Mouse (Mus musculus): ENCODE measurements around the gene Cnst. TPM values are rescaled to one million over a fixed set of nuclear protein-coding genes. Genes with fewer than 3 reads are reported as not detected.

Gene Cnst
- total RNA-seq, 2 experiments from 2014 or later = 25.2 to 26.6 TPM

DNA sequence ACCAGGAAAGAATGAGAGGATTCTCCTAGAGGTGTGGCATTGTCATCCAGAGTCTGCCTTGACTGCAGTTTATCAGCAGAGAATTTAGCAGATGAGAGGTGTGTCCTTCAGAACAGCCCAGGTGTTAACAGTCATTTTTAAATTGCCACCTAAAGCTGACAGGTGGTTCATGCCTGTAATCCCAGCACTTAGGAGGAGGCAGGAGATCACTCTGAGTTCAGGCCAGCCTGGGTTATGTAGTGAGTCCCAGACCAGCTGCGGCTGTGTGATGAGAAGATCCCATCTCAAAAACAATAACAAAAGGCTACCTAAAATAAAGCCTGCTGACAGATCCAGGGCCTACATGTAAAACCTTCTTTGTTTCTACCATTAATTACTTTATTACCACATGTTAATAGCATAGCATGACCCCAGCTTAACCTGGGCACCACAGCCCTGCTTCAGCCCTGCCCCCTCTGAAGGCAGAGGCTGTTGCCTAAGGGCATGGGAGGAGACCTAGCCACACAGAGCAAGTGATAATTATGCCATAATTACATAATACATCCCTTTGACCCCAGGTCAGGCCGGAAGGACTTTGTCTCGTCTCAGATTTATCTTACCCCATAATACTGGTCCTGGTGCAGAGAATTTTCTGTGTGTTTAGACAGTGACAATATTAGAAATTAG lies 40.4 kb downstream of the Cnst start:
- no peak for DNase-seq
- intact Hi-C loops (cut with DNase I) = no loop called here

DNA sequence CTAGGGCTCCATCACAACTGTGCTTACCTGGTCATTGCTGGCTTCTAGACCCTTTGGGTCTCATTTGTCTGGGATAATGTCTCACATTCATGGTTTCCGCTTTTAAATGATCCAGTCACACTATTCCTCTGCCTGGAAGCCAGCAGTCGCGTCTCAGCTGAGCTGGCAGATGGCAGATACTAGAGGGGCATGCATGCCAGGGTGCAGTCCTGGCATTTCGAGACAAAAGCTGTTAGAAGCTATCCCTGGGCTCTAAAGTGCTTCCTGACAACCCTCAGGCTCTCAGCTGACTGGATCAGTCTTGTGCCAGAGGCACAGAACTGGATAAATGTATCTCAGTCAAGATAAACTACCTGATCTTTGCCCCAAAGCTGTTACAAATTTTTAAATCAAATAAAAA lies 42.1 kb downstream of the Cnst start:
- DNase-seq = no peak
- intact Hi-C loops (cut with DNase I) = loop anchor here (2.0 kb wide), 1 partner anchor 31 kb away; no protein-coding TSS in a partner anchor

DNA sequence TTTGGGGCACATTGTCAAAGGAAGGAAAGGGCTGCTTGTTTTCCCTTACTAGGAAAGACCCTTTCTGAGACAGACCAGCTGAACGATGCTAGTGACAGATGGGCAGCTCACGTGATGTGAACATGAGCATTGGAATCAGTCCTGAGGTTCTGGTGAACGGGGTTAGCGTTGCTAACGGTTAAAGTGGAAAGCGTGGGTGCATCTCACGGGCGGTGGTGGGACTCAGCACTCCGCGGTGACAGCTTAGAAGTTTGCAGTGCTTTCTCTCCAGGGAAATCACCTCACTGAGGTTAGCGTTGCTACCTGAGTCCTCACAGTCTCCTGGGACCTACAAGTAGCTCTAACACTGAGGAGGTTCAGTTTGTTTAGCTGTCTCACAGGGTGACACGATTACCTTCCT lies 45.5 kb downstream of the Cnst start:
- DNase-seq = no peak
- intact Hi-C loops (cut with DNase I) = loop anchor here (5.0 kb wide), 1 partner anchor 44 kb away; the partner anchor contains the start of genes Cnst and Tfb2m

DNA sequence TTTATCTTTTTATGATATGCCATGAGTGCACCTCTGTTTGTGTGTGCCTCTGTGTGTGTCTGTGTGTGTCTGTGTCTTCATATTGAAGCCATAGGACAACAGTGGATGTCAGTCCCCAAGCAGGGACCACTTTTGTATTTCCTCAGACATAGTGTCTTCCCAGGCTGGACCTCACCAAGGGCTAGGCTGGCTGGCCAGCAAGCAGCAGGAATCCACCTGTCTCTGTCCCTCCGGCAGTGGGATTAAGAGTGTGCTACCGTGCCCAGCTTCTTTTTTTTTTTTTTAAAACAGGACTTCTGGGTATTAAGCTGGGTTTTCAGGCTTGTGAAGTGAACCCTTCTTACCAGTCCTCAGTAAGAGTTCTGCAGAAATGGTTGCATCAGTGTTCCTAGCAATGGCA lies 46.0 kb downstream of the Cnst start:
- intact Hi-C loops (cut with DNase I) = loop anchor here (5.0 kb wide), 1 partner anchor 45 kb away; the partner anchor contains the start of genes Cnst and Tfb2m
- no peak for DNase-seq

DNA sequence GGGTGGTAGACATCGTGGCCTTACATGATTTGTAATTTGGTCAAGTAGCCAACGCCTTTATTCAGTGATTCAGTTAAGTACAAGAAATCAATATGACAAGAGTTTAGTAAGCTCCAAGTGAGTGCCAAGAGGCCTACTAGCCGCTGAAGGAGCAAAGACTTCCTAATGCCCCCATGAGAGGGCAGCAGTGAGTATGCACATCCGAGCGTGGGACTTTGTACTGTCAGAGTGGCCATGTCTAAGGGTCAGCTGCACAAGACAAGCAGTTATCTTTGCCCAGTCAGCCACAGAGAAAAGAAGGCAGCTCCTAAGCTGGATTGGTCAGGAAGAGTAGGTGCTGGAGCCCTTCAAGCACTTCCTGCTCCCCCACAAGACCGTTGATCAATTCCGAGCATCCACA lies 46.8 kb downstream of the Cnst start:
- no peak for DNase-seq
- intact Hi-C loops (cut with DNase I) = loop anchor here (5.0 kb wide), 1 partner anchor 46 kb away; the partner anchor contains the start of genes Cnst and Tfb2m

DNA sequence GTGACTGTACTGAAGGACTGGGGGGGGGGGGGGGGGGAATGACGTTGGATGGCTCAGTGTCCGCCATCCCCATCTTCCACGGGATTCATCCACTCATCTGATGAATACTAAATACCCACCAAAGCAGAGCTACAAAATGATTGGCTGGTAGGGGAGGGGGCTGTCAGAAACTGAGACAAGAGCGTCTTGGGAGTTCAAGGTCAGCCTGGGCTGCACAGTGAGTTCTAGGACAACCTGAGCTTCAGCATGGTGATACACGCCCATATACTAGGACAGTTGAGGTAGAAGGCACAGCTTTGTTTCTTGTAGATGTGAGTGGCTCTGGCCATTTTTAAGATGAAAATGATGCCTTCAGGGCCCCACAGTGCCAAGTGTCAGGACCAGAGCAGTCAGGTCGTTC lies 52.2 kb downstream of the Cnst start:
- intact Hi-C loops (cut with DNase I) = no loop called here
- no peak for DNase-seq

DNA sequence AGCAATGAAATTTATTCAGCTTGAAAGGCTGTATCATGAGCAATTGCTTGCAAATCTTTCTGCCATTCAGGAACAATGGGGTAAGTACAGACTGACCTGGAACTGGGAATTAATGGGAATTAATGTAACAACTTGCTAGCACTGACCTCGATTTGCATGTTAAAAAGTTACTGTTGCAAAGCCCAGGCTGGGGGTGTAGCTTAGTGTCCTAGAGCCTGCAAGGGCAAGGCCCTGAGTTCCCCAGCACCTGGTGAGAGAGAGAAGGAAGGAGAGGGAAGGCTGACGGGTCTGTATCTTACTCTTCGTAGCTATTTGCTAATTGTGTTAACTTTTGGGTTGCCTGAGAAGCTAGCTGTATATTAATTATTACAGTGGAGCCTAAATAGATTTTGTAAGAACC lies 58.4 kb downstream of the Cnst start:
- no peak for DNase-seq
- intact Hi-C loops (cut with DNase I) = loop anchor here (5.0 kb wide), 1 partner anchor 52 kb away; no protein-coding TSS in a partner anchor

DNA sequence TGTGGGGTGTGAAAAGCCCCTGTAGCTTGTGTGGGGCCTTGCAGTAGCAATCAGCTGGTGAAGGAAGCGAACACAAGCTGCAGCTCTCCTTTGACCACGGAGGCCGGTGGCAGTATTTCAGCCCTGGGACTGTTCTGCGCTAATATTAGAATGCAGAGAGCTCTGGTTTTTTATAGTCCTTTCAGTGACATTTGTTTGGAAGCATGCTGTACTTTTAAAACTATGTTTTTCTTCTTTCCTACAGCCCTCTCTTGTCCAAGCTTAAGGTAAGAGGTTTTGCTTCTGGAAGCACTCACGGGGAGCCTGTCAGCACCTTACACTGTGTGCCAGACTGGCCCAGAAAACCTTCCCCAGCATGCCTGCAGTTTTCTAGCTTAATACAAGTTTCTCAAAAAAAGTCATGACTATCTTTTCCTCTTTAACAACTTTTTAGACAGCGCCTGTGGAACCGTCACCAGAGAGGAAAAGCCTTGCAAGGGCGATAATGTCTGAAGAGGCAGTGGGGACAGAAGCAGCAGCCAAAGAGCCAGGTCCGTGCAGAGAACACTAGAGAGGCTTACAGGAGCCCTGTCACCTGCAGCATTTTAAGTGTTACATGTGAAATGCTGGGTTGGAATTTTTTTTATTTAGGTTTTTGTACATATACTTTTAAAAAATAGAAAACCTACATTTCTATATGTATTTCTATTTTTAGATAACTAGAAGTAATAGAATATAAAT lies 60.0 kb downstream of the Cnst start:
- intact Hi-C loops (cut with DNase I) = no loop called here
- no peak for DNase-seq

DNA sequence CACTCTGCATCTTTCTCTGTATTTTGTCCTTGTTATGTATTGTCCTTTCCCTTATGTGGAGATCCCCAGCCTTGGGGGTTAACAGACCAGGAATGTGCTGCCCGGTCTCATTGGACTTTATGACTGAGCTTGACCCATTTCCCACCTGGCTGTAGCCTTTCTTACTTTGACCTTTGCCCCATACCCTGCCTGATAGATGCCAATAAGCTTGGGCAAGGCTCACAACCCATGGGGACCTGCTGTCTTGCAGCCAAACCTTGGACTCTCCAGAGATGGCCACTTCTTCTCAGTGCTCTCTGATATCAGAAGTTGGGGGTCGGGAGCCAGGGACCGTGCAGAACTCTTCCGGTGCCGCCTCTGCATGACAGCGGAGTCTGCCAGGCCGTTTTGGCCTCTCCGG lies 62.4 kb downstream of the Cnst start:
- intact Hi-C loops (cut with DNase I) = no loop called here
- no peak for DNase-seq

DNA sequence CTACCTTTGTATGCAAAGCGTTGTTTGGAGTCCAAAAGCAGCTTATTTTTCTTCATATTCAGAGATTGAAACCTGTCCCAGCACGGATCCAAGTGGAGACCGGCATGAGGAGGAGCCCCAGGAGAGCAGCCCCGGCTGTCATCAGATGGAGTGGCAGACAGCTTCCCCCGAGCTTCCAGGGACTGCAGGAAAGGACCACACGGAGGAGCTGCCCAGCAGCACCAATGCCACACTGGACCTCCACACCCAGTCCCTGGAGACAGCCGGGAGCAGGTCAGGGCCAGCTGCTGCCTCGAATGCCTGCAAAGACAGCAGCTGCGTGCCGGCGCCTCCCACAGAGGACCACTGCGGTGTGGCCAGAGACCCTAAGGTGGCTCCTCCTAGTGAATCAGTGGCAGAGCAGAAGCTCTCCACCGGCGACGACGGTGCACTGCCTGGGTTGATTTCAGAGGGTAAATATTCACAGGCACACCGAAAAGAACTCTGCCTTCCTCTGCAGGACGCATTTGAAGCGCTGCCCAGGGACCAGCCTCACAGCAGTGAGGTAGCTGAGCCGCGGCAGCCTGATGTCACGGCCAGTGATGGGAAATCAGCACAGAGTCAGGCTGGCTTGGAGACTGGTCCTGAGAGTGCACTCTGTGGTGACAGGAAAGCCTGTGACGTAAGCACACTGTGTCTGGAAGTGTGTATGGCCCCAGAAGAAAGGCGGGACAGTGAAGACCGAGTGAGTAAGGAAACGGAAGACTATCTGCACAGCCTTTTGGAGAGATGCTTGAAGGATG lies 63.7 kb downstream of the Cnst start:
- no peak for DNase-seq
- intact Hi-C loops (cut with DNase I) = no loop called here

DNA sequence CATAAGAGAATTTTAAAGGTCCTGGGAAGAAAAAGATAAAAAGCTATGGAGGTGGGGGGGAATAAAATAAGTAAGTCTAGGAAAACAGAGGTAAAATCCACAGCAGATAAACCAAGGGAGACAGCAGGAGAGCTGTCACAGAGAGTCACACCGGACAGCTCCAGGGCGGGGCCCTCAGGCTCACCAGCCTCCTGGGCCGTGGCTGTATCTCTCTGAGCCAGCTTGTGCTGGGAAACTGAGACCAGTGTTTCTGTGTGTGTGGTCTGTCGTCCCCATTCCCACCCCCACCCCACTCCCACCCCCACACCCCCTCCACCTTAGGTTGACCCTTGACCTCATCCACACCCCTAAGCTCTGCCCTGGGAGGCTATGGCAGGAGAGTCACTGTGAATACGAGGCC lies 65.0 kb downstream of the Cnst start:
- intact Hi-C loops (cut with DNase I) = no loop called here
- DNase-seq = no peak

DNA sequence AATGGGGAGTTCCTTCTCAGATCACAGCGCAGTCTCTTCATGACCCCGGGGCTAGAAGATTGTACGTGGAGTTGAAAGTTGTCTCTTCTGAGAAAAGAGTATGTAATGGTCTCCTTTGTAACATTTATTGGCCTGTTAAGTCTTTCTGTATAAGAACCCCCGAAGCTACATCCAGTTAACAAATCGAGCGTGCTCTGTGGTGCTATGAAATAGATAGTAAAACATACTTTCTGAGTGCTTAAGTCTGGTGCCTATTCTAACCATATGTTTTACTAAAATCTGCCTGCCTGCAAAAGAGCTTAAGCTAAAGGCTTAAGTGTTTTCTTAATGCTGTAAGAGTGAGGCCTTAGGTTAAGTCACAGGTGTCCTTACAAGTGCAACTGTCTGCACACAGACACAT lies 66.2 kb downstream of the Cnst start:
- intact Hi-C loops (cut with DNase I) = no loop called here

DNA sequence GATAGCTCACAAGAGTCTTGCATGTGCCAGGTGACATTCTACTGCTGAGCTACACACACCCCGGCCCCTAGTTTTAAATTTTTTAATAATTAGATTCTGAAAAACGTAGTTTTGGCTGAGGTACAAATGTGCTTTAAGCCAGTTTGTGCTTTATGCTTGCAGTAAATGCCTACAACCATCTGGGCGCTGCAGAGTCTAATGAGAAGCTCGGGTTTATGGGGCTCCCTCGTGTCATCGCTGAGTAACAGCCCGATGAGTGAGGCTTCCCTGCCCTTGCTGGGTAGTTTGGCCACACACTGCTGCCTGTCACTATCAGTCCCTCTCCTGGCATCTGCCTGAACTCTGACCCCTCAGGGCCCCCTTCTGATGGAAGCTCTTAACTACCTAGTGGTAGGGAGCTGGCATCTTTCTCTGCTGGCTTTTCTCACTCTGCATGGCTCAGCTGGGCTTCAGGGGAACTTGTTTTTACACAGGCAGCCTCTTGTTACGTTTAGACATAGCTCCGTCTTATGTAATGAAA lies 66.9 kb downstream of the Cnst start:
- intact Hi-C loops (cut with DNase I) = no loop called here
- no peak for DNase-seq

More for the DNA sequence above, 66.2 kb downstream of the Cnst start:
- DNase-seq = no peak

DNA sequence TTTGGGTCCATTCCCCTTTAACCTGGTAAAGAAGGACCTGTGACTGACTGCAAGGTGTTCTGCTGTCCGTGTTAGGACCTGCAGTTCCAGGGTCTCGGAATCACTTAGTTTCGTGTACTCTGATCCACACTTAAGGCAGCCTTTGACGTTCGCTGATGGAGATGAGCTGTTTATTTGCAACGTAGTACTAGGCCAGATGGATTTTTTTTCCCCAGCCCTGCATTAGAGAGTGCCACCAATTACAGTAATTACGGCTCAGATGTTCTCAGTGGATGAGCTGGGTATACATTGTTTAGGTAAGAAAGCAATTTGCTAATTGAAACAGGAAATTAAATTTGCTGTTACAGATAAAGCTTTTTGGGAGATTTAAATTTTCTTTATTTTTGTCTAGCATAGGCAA lies 71.3 kb downstream of the Cnst start:
- no peak for DNase-seq
- intact Hi-C loops (cut with DNase I) = no loop called here

DNA sequence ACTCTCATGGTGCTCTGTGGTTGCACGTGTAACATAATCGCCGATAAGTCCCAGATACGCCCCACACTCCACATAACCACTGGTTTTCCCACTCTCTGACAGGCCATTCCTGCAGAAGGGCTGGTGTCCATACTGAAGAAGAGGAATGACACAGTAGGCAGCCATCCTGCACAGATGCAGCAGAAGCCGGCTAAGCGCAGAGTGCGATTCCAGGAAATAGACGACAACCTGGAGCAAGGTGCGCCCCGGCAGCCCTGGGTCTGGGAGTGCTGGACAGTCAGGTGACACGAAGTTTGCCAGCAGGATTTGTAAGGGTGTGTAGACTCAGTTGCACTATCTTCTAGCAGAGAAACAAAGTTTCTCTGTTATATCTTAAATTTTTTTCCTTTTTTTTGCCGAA lies 76.5 kb downstream of the Cnst start:
- intact Hi-C loops (cut with DNase I) = loop anchor here (2.0 to 5.0 kb wide), 2 partner anchors 75 to 114 kb away; partner anchors contain the start of genes Cnst and Tfb2m
- no peak for DNase-seq

DNA sequence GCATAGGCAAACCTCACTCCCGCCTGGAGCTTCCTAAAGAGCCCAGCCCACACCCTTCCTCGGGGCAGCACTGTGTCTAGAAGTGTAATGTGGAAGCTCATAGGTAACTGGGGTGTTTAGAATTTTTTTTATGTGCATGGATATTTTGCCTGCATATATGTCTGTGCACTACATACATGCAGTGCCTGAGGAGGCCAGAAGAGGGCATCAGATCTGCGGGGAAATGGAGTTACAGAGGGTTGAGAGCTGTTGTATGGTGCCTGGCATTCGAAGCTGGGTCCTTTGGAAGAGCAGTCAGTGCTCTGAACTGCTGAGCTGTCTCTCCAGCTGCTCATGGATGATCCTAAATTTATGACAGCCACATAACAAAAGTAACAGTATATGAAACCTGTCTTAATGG lies 77.5 kb downstream of the Cnst start:
- DNase-seq = no peak
- intact Hi-C loops (cut with DNase I) = loop anchor here (2.0 to 5.0 kb wide), 2 partner anchors 76 to 115 kb away; partner anchors contain the start of genes Cnst and Tfb2m

DNA sequence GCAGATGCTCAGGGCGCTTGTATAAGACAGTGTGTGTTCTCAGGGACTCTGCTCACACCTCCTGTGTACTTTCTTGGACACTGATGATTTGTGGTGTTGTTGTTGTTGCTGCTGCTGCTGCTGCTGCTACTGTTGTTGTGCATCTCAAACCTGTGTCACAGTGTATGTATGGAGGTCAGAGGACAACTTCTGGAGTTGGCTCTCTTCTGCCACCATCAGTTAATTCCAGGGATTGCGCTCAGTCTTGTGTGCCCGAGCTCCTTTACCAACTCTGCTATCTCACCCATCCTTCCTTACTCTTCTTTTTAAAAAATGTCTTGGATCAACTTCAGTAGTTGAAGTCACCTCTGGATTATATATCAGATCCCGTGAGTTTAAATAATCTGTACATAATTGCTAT lies 78.2 kb downstream of the Cnst start:
- no peak for DNase-seq
- intact Hi-C loops (cut with DNase I) = loop anchor here (5.0 kb wide), 1 partner anchor 77 kb away; the partner anchor contains the start of genes Cnst and Tfb2m

DNA sequence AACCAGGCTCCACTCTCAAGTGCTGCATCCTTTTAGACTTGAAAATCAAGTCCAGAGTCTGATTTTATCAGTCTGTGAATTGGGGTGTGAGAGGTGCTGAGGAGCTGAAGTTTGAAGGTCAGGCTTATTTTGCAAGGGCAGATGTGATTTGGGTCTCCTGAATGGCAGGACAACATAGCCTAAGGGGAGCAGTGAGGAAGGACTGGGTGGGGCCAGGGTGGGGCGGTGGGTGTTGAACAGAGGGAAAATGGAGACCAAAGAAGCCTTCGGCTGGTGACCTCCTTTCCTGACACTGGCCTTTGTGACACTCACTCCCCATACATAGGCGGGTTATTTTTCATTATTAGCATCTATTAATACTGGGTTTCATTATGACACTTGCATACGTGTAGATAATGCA lies 81.7 kb downstream of the Cnst start:
- intact Hi-C loops (cut with DNase I) = no loop called here
- no peak for DNase-seq

DNA sequence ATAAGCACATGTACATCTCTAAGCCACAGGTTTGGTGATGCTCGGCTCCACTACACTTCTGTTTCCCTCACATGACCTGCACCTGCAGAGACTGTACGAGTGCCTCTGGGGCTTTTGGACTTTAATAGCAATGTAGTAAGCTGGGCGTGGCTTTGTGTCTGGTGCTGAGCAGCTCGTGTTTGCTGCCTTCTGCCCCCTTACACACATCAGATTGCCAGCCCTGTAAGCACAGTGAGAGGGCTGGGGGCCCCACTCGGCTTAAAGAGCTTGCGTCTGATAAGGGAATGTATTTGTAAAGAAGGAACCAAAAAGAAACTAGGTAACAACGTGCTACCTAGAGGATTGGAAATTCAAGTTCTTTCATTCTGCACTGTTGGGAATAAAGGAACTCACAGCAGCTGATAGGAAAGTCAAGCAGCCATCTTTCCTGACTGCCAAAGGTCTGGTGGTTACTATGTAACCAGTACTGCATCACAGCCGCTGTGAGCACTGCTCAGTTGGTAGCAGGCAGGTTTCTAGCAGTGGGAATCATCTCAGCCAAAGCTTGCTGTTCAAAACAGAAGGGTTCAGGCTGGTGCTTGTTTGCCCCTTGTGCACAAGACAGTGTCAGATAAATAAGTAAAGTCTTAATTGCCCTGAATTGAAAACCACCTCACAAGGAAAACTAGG lies 82.4 kb downstream of the Cnst start:
- intact Hi-C loops (cut with DNase I) = no loop called here
- DNase-seq = no peak

DNA sequence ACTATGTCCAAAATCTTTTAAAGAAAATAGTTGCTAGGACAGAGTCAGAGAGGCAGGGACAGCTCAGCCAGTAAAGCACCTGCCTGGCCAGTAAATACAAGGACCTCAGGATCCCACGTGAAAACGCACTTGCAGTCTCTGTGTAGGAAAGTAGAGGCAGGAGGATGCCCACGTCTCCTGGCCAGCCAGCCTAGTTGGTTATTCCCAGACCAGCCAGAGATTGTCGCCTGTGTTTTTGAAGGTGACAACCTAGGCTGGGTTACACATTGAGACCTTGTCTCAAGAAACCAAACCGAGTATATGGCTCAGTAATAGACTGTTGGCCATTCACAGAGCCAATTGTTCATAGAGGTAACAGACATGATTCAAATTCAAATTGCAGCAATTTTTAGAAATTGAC lies 83.1 kb downstream of the Cnst start:
- DNase-seq = no peak
- intact Hi-C loops (cut with DNase I) = no loop called here

Measured in gastrocnemius, postnatal 36 days (tissue).